Mouse (Mus musculus): ENCODE measurements at regions not wholly inside any gene's neighbourhood (a gene's known extent, or its start where the extent isn't known, plus 50 kb on each side); places are given as distances from the start of the nearest gene placed in this dataset.
"Not testable (repeated sequence)": the region's sequence is repeated elsewhere in the genome, so short reads cannot be mapped to it uniquely, and the experiment has no call there.

DNA sequence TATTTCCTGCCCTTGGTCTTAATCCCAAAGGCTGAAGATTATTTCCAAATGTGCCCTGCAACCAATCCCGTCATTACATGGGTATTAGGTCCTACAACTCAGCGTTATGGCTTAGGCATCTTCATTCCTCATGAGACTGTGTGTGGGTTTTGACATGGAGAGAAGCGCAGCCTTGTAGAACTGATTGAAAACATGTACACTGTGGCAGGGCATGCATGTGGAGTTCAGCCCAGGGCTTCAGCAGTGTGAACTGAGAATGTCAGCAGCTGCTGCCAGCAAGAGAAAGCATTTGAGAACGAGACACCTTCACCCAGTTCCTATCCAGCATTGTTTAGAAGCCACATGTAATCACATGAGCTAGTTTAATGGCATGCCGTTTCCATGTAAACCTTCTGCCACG is 149.3 kb downstream of the Lyplal1 start:
- WGBS: 75% methylated on average over 6 of the region's 6 CpGs
- Histone ChIP-seq H3K9ac (ENCODE audit: low read length) (no peak overlapping the region), H3K9me3 (replicated peaks; ENCODE audit: control insufficient read depth, low read length) (no peaks in the 10 kb centered on the region), H3K4me1 (ENCODE audit: control insufficient read depth, insufficient read depth, low read length) (peaks cover 2% of the 10 kb centered on the region), H3K27ac (ENCODE audit: low read length) (no peak overlapping the region), H3K4me3 (ENCODE audit: low read length) (no peak overlapping the region), H3K4me2 (ENCODE audit: low read depth, low read length) (no peak overlapping the region), H3K36me3 (ENCODE audit: control insufficient read depth, insufficient read depth) (no peaks in the 10 kb centered on the region), H3K27me3 (ENCODE audit: control insufficient read depth, insufficient read depth, low read length) (no peaks in the 10 kb centered on the region)
- no peak for ATAC-seq (replicated peaks; ENCODE audit: extremely low read depth, insufficient read depth, low FRiP score)

DNA sequence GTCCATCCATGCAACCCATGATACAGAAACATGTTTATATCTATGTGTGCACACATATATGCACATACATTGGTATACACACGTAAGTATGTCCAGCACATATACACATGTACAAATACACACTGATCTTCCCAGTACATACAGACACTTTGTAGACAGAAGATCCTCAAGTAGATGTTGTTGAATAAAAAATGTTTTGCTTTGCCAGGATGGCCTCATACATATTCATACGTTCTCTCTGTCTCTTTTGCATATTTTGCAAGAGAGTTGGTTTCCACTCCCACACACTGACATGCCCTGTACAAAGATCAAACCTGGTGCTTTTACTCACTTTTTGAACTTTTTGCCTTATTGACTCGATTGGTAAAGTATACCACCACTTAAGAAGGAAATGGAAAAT is 148.5 kb downstream of the Lyplal1 start:
- Histone ChIP-seq H3K27me3 (ENCODE audit: control insufficient read depth, insufficient read depth, low read length) (no peaks in the 10 kb centered on the region), H3K27ac (ENCODE audit: low read length) (no peak overlapping the region), H3K9ac (ENCODE audit: low read length) (no peak overlapping the region), H3K36me3 (ENCODE audit: control insufficient read depth, insufficient read depth) (no peaks in the 10 kb centered on the region), H3K9me3 (replicated peaks; ENCODE audit: control insufficient read depth, low read length) (no peaks in the 10 kb centered on the region), H3K4me1 (ENCODE audit: control insufficient read depth, insufficient read depth, low read length) (peaks cover 2% of the 10 kb centered on the region), H3K4me3 (ENCODE audit: low read length) (no peak overlapping the region), H3K4me2 (ENCODE audit: low read depth, low read length) (no peak overlapping the region)
- no peak for ATAC-seq (replicated peaks; ENCODE audit: extremely low read depth, insufficient read depth, low FRiP score)
- 81% methylated on average over 3 of the region's 3 CpGs for WGBS

- no peak overlapping the region for H3K9ac ChIP-seq (ENCODE audit: low read length)
- peaks cover 2% of the 10 kb centered on the region for H3K4me1 ChIP-seq (ENCODE audit: control insufficient read depth, insufficient read depth, low read length)
- no peak overlapping the region for H3K27ac ChIP-seq (ENCODE audit: low read length)
- 25% methylated on average over 2 of the region's 2 CpGs for WGBS
- no peak overlapping the region for H3K4me3 ChIP-seq (ENCODE audit: low read length)
- no peaks in the 10 kb centered on the region for H3K36me3 ChIP-seq (ENCODE audit: control insufficient read depth, insufficient read depth)
- no peaks in the 10 kb centered on the region for H3K27me3 ChIP-seq (ENCODE audit: control insufficient read depth, insufficient read depth, low read length)
- H3K9me3 ChIP-seq (replicated peaks; ENCODE audit: control insufficient read depth, low read length): no peaks in the 10 kb centered on the region
- H3K4me2 ChIP-seq (ENCODE audit: low read depth, low read length): no peak overlapping the region
- ATAC-seq (replicated peaks; ENCODE audit: extremely low read depth, insufficient read depth, low FRiP score): no peak
Measured at GRCm38 (mm10) chr1:185969231-185969630, 147.9 kb downstream of the Lyplal1 start.

DNA sequence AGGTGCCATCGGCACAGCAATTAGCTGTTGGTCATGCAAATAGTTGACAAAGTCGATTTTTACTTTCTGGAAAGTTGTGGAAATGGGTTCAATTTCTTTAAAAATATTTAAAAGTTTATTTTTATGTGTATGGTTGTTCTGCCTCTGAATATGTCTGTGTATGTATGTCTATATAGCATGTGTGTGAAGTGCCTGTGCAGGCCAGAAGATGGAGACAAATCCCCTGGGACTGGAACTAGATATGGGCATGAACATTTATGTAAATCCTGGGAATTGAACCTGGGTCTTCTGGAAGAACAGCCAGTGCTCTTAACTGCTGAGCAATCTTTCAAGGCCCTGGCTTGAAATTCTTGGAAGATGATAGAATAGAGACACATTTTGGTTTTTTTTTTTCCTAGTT is 140.0 kb downstream of the Lyplal1 start:
- ATAC-seq (replicated peaks; ENCODE audit: extremely low read depth, insufficient read depth, low FRiP score): no peak
- H3K36me3 ChIP-seq (ENCODE audit: control insufficient read depth, insufficient read depth): no peaks in the 10 kb centered on the region

DNA sequence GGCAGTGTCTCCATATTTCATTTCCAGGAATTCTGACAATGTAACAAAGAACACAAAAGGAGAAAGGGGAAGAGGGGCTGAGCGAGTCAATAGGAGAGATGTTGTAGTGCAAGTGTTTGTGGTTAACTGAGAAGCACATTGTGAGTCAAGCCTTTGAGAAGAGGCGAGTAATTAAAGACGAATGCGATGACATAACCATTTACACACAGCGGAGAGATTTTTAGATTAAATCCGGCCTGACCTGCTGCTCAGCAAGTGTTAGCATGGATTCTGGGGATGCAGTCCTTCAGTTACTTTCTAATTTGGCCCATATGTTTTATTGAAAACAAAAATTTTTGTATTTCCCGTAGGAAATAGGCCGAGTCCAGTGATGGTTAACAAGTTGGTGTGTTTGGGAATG is 127.7 kb downstream of the Lyplal1 start:
- no peaks in the 10 kb centered on the region for H3K27me3 ChIP-seq (ENCODE audit: control insufficient read depth, insufficient read depth, low read length)
- ATAC-seq (replicated peaks; ENCODE audit: extremely low read depth, insufficient read depth, low FRiP score): no peak
- no peak overlapping the region for H3K4me3 ChIP-seq (ENCODE audit: low read length)
- H3K4me1 ChIP-seq (ENCODE audit: control insufficient read depth, insufficient read depth, low read length): no peaks in the 10 kb centered on the region
- no peak overlapping the region for H3K27ac ChIP-seq (ENCODE audit: low read length)
- no peak overlapping the region for H3K9ac ChIP-seq (ENCODE audit: low read length)
- no peaks in the 10 kb centered on the region for H3K9me3 ChIP-seq (replicated peaks; ENCODE audit: control insufficient read depth, low read length)
- WGBS: 76% methylated on average over 8 of the region's 8 CpGs
- no peak overlapping the region for H3K4me2 ChIP-seq (ENCODE audit: low read depth, low read length)
- H3K36me3 ChIP-seq (ENCODE audit: control insufficient read depth, insufficient read depth): no peaks in the 10 kb centered on the region

More for the DNA sequence above, 140.0 kb downstream of the Lyplal1 start:
- Histone ChIP-seq H3K4me2 (ENCODE audit: low read depth, low read length) (no peak overlapping the region), H3K27me3 (ENCODE audit: control insufficient read depth, insufficient read depth, low read length) (no peaks in the 10 kb centered on the region), H3K9ac (ENCODE audit: low read length) (no peak overlapping the region), H3K9me3 (replicated peaks; ENCODE audit: control insufficient read depth, low read length) (no peaks in the 10 kb centered on the region), H3K4me1 (ENCODE audit: control insufficient read depth, insufficient read depth, low read length) (no peaks in the 10 kb centered on the region), H3K4me3 (ENCODE audit: low read length) (no peak overlapping the region), H3K27ac (ENCODE audit: low read length) (no peak overlapping the region)
- 84% methylated on average over 2 of the region's 2 CpGs for WGBS

- H3K9ac ChIP-seq (ENCODE audit: low read length); H3K27ac ChIP-seq (ENCODE audit: low read length); H3K4me3 ChIP-seq (ENCODE audit: low read length); ATAC-seq (replicated peaks; ENCODE audit: extremely low read depth, insufficient read depth, low FRiP score); H3K9me3 ChIP-seq (replicated peaks; ENCODE audit: control insufficient read depth, low read length); H3K4me2 ChIP-seq (ENCODE audit: low read depth, low read length); H3K36me3 ChIP-seq (ENCODE audit: control insufficient read depth, insufficient read depth); H3K27me3 ChIP-seq (ENCODE audit: control insufficient read depth, insufficient read depth, low read length); H3K4me1 ChIP-seq (ENCODE audit: control insufficient read depth, insufficient read depth, low read length): not testable (repeated sequence)
- WGBS: 74% methylated on average over 1 of the region's 1 CpGs
Measured at GRCm38 (mm10) chr1:186000066-186000465, 117.0 kb downstream of the Lyplal1 start.

GRCm38 (mm10) chr1:186013413-186013812 is 103.7 kb downstream of the Lyplal1 start:
- no peak for ATAC-seq (replicated peaks; ENCODE audit: extremely low read depth, insufficient read depth, low FRiP score)
- Histone ChIP-seq H3K4me2 (ENCODE audit: low read depth, low read length) (no peak overlapping the region), H3K27me3 (ENCODE audit: control insufficient read depth, insufficient read depth, low read length) (no peaks in the 10 kb centered on the region), H3K9me3 (replicated peaks; ENCODE audit: control insufficient read depth, low read length) (no peaks in the 10 kb centered on the region), H3K27ac (ENCODE audit: low read length) (no peak overlapping the region), H3K9ac (ENCODE audit: low read length) (no peak overlapping the region), H3K4me3 (ENCODE audit: low read length) (no peak overlapping the region), H3K4me1 (ENCODE audit: control insufficient read depth, insufficient read depth, low read length) (peaks cover 8% of the 10 kb centered on the region), H3K36me3 (ENCODE audit: control insufficient read depth, insufficient read depth) (no peaks in the 10 kb centered on the region)
- 81% methylated on average over 1 of the region's 1 CpGs for WGBS

DNA sequence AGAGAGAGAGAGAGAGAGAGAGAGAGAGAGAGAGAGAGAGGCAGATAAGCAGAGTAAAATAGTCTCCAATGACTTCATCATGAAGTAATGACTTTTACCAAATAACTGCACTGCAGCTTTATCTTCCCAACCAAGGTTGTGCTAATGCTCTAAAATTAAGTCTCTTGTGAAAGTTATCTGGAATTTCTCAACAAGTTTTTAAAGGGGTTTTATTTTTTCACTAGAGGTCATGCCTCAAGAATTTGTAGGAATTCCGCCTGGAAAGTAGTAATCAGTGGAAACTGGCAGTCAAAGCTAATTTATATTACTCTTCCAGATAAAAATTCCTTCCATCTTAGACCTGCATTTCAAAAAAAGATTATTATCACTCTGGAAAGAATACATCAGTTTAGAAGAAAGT is 102.9 kb downstream of the Lyplal1 start:
- no peaks in the 10 kb centered on the region for H3K9me3 ChIP-seq (replicated peaks; ENCODE audit: control insufficient read depth, low read length)
- ATAC-seq (replicated peaks; ENCODE audit: extremely low read depth, insufficient read depth, low FRiP score): no peak
- H3K27me3 ChIP-seq (ENCODE audit: control insufficient read depth, insufficient read depth, low read length): no peaks in the 10 kb centered on the region
- H3K27ac ChIP-seq (ENCODE audit: low read length): 0 out of 2 replicates have a peak overlapping the region, but pooled peaks have one; percentile 52
- no peaks in the 10 kb centered on the region for H3K36me3 ChIP-seq (ENCODE audit: control insufficient read depth, insufficient read depth)
- H3K4me1 ChIP-seq (ENCODE audit: control insufficient read depth, insufficient read depth, low read length): peaks cover 8% of the 10 kb centered on the region
- no peak overlapping the region for H3K4me3 ChIP-seq (ENCODE audit: low read length)
- H3K9ac ChIP-seq (ENCODE audit: low read length): no peak overlapping the region
- no peak overlapping the region for H3K4me2 ChIP-seq (ENCODE audit: low read depth, low read length)
- WGBS: 29% methylated on average over 1 of the region's 1 CpGs

DNA sequence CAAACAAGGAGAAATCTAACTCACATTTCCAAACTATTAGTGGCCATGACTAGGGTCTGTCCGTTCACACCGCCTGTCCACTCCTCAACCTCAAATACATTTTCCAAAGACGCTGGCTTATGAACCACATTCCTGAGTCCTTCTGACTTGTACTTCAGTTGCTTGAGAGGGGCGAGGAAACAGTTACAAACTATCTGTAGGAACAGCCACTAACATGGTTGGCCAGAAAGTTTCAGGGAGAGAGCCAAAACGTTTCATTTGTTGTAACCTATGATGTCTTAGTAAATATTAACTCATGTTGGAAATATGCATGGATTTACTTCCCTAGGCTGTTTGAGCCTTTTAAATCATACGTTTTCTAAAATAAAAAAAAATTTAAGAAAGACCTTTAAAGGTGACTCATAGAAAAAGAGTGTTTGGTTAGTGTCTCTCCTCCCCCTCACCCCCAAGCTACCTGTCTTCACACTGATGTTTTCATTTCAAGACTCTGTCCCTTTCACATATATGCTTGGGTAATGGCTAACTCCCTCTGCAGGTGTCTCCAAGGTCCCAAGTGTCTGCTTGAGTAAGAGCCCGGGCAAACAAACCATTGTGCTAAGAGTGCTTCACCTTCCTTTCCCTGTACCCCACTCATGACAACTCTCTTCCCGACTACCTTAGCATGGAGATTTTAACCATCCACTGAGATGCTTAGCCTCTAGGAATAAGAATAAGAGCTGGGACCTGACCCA is 101.1 kb downstream of the Lyplal1 start:
- H3K4me3 ChIP-seq (ENCODE audit: low read length): no peak overlapping the region
- 66% methylated on average over 8 of the region's 8 CpGs for WGBS
- peaks cover 8% of the 10 kb centered on the region for H3K4me1 ChIP-seq (ENCODE audit: control insufficient read depth, insufficient read depth, low read length)
- ATAC-seq (replicated peaks; ENCODE audit: extremely low read depth, insufficient read depth, low FRiP score): no peak
- H3K9ac ChIP-seq (ENCODE audit: low read length): no peak overlapping the region
- no peaks in the 10 kb centered on the region for H3K36me3 ChIP-seq (ENCODE audit: control insufficient read depth, insufficient read depth)
- H3K27ac ChIP-seq (ENCODE audit: low read length): no peak overlapping the region
- no peaks in the 10 kb centered on the region for H3K9me3 ChIP-seq (replicated peaks; ENCODE audit: control insufficient read depth, low read length)
- H3K27me3 ChIP-seq (ENCODE audit: control insufficient read depth, insufficient read depth, low read length): no peaks in the 10 kb centered on the region
- H3K4me2 ChIP-seq (ENCODE audit: low read depth, low read length): no peak overlapping the region
